Mouse (Mus musculus) granulocyte monocyte progenitor cell, adult 5-6 weeks (primary cell): ENCODE measurements around the gene Plscr4. TPM values are rescaled to one million over a fixed set of nuclear protein-coding genes. Genes with fewer than 3 reads are reported as not detected.

ENCODE experiments used
- ATAC-seq: replicated peaks from 2 replicates; pipeline ENCODE4 v1.8.0; 2016; ENCODE audit warnings: mild to moderate bottlenecking, moderate TSS enrichment, inconsistent platforms; ENCODE audit not compliant: poor library complexity, severe bottlenecking
- total RNA-seq, 2 experiments: library from RNA; stranded (forward) in 1 of 2; stranded (reverse) in 1 of 2; fragments of 200-712, 200-1000 nt in 1 of 2; fragments of >200 nt in 1 of 2; fragmentation: Nextera tagmentation in 1 of 2; gene quantifications; 2 replicates each; pipeline ENCODE4 v1.2.3; 2014 to 2017

The Plscr4 gene
- total RNA-seq, 2 experiments from 2014 or later, result not detected

DNA sequence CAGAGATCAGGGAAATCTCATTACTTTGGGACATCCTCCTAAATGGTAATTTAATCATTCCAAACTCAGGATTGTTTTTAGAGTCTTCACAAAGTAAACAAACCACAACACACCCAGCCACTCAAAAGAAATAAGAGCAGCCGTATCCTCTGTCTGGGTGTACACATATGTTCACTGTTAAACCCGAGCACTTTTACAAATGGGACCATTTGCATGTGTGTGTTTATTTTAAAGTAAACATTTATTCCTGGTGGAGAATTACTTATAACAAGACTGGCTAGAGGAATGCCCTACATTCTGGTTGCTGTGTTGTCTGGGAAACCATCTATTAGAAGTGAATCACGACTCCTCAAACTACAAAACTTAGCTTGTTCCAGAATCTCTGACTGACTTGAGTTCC is 47.1 kb downstream of the Plscr4 start:
- no peak for ATAC-seq

DNA sequence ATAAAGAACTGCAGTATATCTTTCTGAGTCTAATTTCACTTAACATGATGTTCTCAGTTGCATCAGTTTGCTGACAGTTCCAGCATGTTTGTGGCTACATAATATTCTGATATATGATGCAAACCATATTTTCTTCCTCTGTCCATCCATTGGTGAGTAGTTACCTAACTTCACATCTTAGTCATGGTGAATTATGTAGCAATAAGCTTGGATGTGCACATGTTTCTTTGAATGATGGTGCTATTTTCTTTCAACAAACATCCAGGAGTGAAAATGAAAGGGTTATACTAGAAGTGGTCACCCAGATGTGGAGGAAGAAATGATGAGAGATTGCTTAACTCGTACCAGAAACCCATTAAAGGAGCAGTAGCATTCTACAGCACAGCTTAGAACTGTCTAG is 47.7 kb downstream of the Plscr4 start:
- peak; percentile 89 for ATAC-seq

DNA sequence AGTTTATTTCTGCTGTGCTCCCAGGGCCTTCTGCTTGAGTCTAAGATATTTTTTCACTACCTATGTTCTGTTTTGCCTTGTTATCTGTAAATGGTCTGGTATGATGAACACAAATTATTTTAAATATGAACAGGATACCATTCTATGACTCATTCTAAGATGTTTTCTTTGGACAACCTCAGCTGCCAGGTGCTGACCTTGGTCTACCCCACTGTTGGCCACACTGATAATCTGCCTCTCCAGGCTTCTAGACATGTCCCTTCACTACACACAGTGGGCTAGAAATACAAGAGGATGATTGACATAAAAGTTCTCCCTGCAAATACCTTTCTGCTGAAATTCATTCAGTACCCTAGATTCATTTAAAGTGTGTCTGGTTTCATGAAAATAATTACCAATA is 54.5 kb downstream of the Plscr4 start:
- no peak for ATAC-seq

DNA sequence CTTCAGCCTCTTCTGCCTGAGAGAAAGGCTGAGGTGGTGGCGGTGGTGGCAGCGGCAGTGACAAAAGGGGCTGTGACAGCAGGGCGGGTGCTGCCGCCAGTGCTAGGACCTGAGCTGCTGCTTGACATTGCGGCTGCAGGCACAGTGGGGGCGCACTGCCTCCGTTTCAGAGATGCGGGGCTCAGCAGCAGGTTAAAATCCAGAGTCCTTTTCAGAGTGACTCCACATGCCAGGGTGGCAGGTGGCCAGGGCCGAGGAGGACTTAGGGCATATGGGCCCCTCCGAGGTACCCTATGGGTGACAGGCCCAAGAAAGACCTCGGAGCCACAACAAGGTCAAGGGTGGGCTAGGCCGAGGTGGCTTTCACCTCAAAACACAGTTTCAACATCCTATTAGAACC is 59.9 kb downstream of the Plscr4 start:
- no peak for ATAC-seq

DNA sequence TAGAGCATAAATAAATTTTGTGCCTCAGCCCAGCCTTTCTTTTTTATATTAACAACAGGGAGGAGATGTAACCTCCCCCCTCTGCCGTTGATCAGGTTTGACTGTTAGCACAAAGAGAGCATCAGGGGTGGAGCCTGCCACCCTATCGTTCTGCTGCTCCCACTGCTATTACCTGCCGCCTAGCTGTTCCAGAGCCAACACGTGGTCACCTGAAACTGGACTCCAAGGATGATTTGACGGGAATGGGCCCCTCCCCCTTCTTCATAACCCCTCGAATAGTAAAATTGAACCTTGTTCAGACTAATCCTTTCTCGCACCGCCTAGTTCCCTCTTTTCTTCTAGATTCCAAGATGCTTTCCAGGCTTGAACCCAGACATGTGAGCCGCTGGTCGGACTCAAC is 63.6 kb downstream of the Plscr4 start:
- ATAC-seq, result no peak

DNA sequence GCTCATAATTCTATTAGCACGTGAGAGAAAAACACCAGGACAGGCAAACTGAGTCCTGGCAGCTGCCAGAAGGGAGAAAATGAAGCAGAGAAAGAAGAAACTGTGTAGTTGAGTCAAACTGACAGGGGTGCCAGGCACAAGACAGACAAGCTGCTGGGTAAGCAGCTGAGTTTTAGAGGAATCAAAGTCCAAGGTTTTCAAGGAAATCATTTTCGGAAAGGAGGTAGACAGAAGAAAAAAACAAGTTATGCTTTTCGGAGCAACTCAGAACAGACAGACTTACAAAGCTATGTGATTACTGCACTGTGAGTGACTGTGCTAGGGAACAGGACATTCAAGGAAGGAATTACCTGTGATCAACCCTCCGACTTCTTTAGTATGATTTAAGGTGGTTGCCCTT is 67.3 kb downstream of the Plscr4 start:
- no peak for ATAC-seq

DNA sequence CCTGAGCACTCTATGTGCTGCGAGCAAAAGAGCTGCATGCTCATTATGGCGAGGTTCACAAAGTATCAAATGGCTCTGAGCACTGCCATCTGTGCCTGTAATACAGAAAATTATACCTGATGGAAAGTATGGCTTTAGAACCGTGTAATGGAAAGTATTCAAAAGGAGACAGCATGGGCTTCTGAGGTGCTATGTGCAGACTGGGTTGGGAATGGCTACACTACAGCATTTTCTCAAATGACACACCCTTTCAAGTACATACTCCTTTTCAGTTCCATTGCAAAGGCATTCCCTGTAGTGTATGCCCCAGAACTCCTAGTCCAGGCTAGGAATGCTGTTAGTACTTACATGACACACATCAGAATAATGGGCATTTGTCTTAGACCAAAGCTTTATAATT is 72.9 kb downstream of the Plscr4 start:
- ATAC-seq, result no peak

DNA sequence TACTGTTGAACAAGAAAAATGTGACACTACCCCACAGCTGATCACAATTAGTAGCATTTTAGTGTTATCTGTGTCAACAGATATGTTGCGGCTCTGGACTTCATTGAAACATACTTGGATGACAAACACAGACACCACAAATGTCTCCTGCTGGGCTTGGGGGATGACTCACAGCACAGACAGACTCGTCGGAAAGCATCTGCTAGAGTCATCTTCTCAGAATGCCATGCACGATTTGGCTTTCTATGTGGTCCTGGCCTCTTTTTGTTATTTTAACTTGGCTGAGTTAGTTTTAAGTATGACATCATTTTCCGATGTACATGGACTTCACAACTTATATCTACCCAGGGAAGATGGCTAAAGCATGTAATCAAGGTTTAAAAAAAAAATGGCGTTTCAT is 80.6 kb downstream of the Plscr4 start:
- no peak for ATAC-seq

DNA sequence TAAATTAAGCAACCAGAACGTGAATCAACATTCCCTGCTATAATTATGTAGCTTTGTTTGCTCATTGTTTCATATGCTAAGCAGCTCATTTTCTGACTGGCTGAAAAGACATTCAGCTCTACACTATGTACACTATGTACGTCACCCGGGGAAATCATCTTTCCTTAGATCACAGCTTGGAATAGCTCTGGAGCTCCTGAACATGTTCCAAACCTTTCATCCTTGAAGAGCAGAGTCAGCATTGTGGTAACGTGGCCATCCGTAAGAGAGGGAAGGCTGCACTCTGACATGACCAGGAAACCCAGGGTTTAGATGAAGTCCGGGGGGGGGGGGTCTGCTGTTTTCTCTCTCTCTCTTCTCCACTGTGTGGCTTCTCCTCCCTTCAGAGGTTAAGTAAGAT is 81.0 kb downstream of the Plscr4 start:
- no peak for ATAC-seq

Other genes starting within 250 kb of the Plscr4 start
- gene Plscr1, start 207.6 kb upstream of the Plscr4 start, total RNA-seq (2014; fragmentation: Nextera tagmentation), result 30.2 and 32.0 TPM in 2 replicates
- gene Plscr1, start 207.6 kb upstream of the Plscr4 start, total RNA-seq (2017), result 21.6 and 27.5 TPM in 2 replicates
- gene Plscr2, start 181.8 kb upstream of the Plscr4 start, total RNA-seq (2014; fragmentation: Nextera tagmentation), result not detected in 2 replicates
- gene Plscr2, start 181.8 kb upstream of the Plscr4 start, total RNA-seq (2017), result not detected in 2 replicates
- gene 1700057G04Rik, start 148.0 kb upstream of the Plscr4 start, total RNA-seq (2014; fragmentation: Nextera tagmentation), result not detected in 2 replicates
- not detected in 2 replicates for gene 1700057G04Rik, start 148.0 kb upstream of the Plscr4 start, total RNA-seq (2017)
- 0.45 and 2.1 TPM in 2 replicates for gene Plod2, start 84.8 kb downstream of the Plscr4 start, total RNA-seq (2014; fragmentation: Nextera tagmentation)
- 1.3 and 1.9 TPM in 2 replicates for gene Plod2, start 84.8 kb downstream of the Plscr4 start, total RNA-seq (2017)